Mouse (Mus musculus) small intestine, adult 2 months (tissue): Measurements from ENCODE around the gene Inpp5f.

Experiments used
- CTCF ChIP-seq: fragments of 200-500 bp; IDR thresholded peaks from 2 replicates; pipeline ENCODE4 v1.5.1; 2012; ENCODE audit warnings: low read depth, mild to moderate bottlenecking, control low read depth, inconsistent platforms, low read length, moderate library complexity, mixed read lengths; ENCODE audit not compliant: insufficient replicate concordance, insufficient read length; ENCODE audit errors: extremely low read depth
- POLR2A ChIP-seq: fragments of 200-500 bp; IDR thresholded peaks from 2 replicates; pipeline ENCODE4 v1.6.1; 2012; ENCODE audit warnings: low read depth, mild to moderate bottlenecking, control low read depth, inconsistent platforms, low read length, moderate library complexity

DNA sequence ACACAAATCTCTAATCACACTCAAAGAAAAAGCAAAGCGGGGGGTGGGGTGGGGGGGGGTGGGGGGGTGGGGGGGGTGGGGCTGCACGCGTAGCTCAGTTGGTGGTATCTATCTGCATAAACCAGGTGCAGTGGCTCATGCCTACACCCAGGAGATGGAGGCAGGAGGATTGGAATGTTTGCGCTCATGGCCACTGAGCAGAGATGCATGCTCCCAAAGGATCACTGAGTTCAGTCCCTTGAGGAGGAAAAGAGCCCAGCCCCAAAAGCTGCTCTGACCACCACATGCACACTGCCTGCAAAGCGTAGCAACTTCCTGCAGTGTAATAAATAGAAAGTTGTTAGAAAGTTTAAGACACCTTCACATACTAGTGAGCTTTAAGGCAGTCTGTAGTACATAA, 116.6 kb downstream of the Inpp5f start:
- TF ChIP-seq CTCF (no peak), POLR2A (no peak)
